Mouse (Mus musculus) myocyte (in vitro differentiated cells): ENCODE measurements at regions not wholly inside any gene's neighbourhood (a gene's known extent, or its start where the extent isn't known, plus 50 kb on each side); places are given as distances from the start of the nearest gene placed in this dataset.

Experiments
- CEBPB ChIP-seq: IDR thresholded peaks from 2 replicates; pipeline ENCODE4 v1.6.1; 2011; ENCODE audit warnings: mild to moderate bottlenecking, moderate library complexity; ENCODE audit not compliant: poor library complexity, insufficient read depth, severe bottlenecking
- E2F4 ChIP-seq: IDR thresholded peaks from one replicate; pipeline ENCODE4 v1.6.1; 2011; ENCODE audit warnings: mild to moderate bottlenecking, control low read depth, moderate library complexity; ENCODE audit not compliant: insufficient read depth
- POLR2A ChIP-seq: IDR thresholded peaks from one replicate; pipeline ENCODE4 v1.6.1; 2011; ENCODE audit warnings: low read depth, mild to moderate bottlenecking, control low read depth, moderate library complexity; ENCODE audit not compliant: insufficient read length
- USF1 ChIP-seq: IDR thresholded peaks from one replicate; pipeline ENCODE4 v1.6.1; 2011; ENCODE audit warnings: low read depth, mild to moderate bottlenecking, control low read depth, moderate library complexity

- no peak for TF ChIP-seq POLR2A
- no peak for TF ChIP-seq E2F4
- no peak for TF ChIP-seq CEBPB
- no peak for TF ChIP-seq USF1
Observed at GRCm38 (mm10) chr10:118622131-118622530, 181.3 kb downstream of the Ifng start.
